Mouse (Mus musculus) liver, embryonic 11.5 days (tissue): Measurements from ENCODE around the gene Inpp5k. TPM values are rescaled to one million over a fixed set of nuclear protein-coding genes. Genes with fewer than 3 reads are reported as not detected.

Experiments used
- ATAC-seq: fragments of 200-750 bp; cut with Nextera tagmentation; replicated peaks from 2 replicates; pipeline ENCODE4 v1.8.0; 2017; ENCODE audit warnings: moderate number of reproducible peaks, mild to moderate bottlenecking, moderate TSS enrichment, moderate library complexity; ENCODE audit not compliant: low FRiP score
- DNase-seq: peaks from one replicate; pipeline ENCODE4 v3.0.0-alpha.2; 2017; ENCODE audit warnings: low spot score
- H3K27ac ChIP-seq: fragments of 300-500 bp; sonication (generic); 2 replicates; pipeline ENCODE4 v1.5.1; 2014; ENCODE audit warnings: mild to moderate bottlenecking, low read depth, low read length, control low read depth
- H3K27me3 ChIP-seq: fragments of 300-500 bp; sonication (generic); replicated peaks from 2 replicates; pipeline ENCODE4 v1.6.1; 2014; ENCODE audit warnings: low read length, mixed read lengths; ENCODE audit not compliant: control insufficient read depth, insufficient read depth
- H3K36me3 ChIP-seq: fragments of 300-500 bp; sonication (generic); 2 replicates; pipeline ENCODE4 v1.6.1; 2014; ENCODE audit warnings: mild to moderate bottlenecking, low read length, moderate library complexity, mixed read lengths; ENCODE audit not compliant: control insufficient read depth, insufficient read depth
- H3K4me1 ChIP-seq: fragments of 300-500 bp; sonication (generic); replicated peaks from 2 replicates; pipeline ENCODE4 v1.6.1; 2014; ENCODE audit warnings: low read length, mixed read lengths; ENCODE audit not compliant: control insufficient read depth, insufficient read depth
- H3K4me2 ChIP-seq: fragments of 300-500 bp; sonication (generic); 2 replicates; pipeline ENCODE4 v1.6.1; 2014; ENCODE audit warnings: mild to moderate bottlenecking, control low read depth, moderate library complexity
- H3K4me3 ChIP-seq: fragments of 300-500 bp; sonication (generic); 2 replicates; pipeline ENCODE4 v1.5.1; 2014; ENCODE audit warnings: low read depth, low read length, control low read depth
- H3K9ac ChIP-seq: fragments of 300-500 bp; sonication (generic); 2 replicates; pipeline ENCODE4 v1.6.1; 2014; ENCODE audit warnings: low read depth, low read length, control low read depth
- H3K9me3 ChIP-seq: fragments of 300-500 bp; sonication (generic); 2 replicates; pipeline ENCODE4 v1.6.1; 2016; ENCODE audit warnings: low read length, inconsistent platforms, mixed read lengths; ENCODE audit not compliant: control insufficient read depth
- WGBS: fragments of 180-500 bp; shearing (Covaris S2); extraction: QIAGEN DNeasy Blood & Tissue Kit; methylation state at CpG from one replicate; pipeline ENCODE4 v1.1.7; 2014; 5-methylcytosine and 5-hydroxymethylcytosine counted together
- polyA plus RNA-seq: library from polyadenylated mRNA; unstranded; fragments of >200 nt; fragmentation: Nextera tagmentation; extraction: Ambion mirVana; gene quantifications from 2 replicates; pipeline ENCODE4 v1.2.1, GENCODE M21; 2014

Gene Inpp5k
- polyA plus RNA-seq, 1 experiment from 2014 or later = 21.9 TPM

DNA sequence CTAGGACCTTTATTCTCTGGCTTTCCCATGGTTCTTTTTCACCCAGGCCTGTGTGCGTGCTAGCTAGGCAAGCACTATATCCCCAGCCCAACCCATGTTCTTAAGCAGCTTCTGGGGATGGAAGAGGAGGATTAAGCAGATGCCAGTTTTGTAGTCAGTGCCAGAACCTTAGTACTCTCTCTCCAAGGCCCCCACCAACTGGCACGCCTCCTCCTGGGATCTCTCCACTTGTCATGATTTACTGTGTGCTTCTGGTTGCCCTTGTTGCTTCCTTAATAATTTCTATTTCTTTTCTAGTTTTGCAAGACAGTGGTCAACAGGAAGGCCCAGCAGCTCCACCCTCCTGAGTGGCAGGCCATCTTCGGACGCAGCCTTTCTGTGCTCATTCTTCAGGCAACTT, 5.0 kb upstream of the Inpp5k start:
- no peak for DNase-seq
- peaks cover 13% of the 10 kb centered on the region for H3K4me1 ChIP-seq
- no peaks in the 10 kb centered on the region for H3K9me3 ChIP-seq
- no peak for ATAC-seq
- no peak overlapping the region for H3K4me2 ChIP-seq
- no peak overlapping the region for H3K9ac ChIP-seq
- peaks cover 25% of the 10 kb centered on the region for H3K36me3 ChIP-seq
- WGBS = 94% methylated on average over 4 of the region's 4 CpGs
- H3K27me3 ChIP-seq = no peaks in the 10 kb centered on the region
- H3K4me3 ChIP-seq = no peak overlapping the region
- no peak overlapping the region for H3K27ac ChIP-seq

DNA sequence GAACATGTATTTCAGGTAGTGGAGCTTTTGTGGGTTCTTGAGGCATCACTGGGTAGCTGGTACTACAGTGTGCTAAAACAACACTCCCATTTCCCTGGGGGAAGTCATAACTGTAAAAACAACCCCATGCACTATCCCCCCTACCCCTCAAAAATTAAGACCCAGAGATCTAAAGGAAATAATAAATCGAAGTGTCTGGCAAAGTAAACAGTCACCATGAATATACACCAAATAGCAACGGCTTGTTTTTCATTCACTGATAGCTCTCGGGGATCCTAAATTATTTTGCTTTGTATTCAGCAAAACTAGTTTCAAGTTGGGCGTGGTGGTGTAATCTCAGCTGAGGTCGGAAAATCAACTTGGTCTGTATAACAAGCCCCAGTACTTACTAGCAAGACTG, 690 bp upstream of the Inpp5k start:
- H3K27me3 ChIP-seq = no peaks in the 10 kb centered on the region
- H3K4me3 ChIP-seq = peak overlapping the region; percentile 89
- ATAC-seq (no peak), DNase-seq (no peak)
- H3K4me1 ChIP-seq = peaks cover 16% of the 10 kb centered on the region
- H3K4me2 ChIP-seq = peak overlapping the region; percentile 94
- WGBS = 11% methylated on average over 5 of the region's 5 CpGs
- H3K9me3 ChIP-seq = no peaks in the 10 kb centered on the region
- H3K36me3 ChIP-seq = peaks cover 20% of the 10 kb centered on the region
- peak overlapping the region; percentile 85 for H3K9ac ChIP-seq
- H3K27ac ChIP-seq = peak overlapping the region; percentile 74

DNA sequence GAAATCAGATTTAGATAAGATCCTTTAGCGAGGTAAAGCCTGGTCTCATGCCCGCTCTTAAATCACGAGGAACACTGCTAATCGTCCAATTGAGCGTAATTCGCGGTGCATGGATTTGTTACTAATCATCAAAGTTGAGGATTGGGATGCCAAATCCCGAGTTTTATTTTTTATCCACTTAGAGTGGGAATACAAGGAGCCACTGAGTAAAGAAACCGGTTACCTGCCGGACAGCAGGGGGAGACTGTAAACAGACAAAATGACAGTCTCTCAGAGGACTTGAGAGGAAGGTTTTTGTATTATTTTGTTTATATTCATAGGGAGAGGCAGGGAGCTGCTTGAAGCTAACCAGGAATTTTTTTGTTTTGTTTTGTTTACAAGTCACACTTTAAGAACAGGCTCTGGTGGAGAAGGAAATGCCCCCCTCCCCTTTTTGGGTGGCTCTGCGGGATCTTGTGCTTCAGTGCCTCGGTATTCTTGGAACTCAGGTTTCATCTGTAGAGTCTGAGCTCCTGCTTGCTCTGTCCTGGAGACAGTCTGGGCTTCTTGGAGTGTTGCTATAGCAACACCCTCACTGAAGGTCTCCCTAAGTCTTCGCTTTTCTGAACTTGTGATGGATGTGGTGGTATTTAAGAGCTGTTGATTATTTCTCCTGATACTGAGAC, 905 bp downstream of the Inpp5k start:
- no peaks in the 10 kb centered on the region for H3K27me3 ChIP-seq
- peak overlapping the region; percentile 89 for H3K4me3 ChIP-seq
- H3K9ac ChIP-seq = peak overlapping the region; percentile 74
- no peaks in the 10 kb centered on the region for H3K9me3 ChIP-seq
- H3K4me2 ChIP-seq = peak overlapping the region; percentile 94
- peaks cover 10% of the 10 kb centered on the region for H3K36me3 ChIP-seq
- H3K4me1 ChIP-seq = peaks cover 16% of the 10 kb centered on the region
- H3K27ac ChIP-seq = peak overlapping the region; percentile 19; the same call in 1 of the 2 replicates
- DNase-seq (no peak), ATAC-seq (no peak)
- whole genome bisulfite sequencing = 17% methylated on average over 13 of the region's 13 CpGs

DNA sequence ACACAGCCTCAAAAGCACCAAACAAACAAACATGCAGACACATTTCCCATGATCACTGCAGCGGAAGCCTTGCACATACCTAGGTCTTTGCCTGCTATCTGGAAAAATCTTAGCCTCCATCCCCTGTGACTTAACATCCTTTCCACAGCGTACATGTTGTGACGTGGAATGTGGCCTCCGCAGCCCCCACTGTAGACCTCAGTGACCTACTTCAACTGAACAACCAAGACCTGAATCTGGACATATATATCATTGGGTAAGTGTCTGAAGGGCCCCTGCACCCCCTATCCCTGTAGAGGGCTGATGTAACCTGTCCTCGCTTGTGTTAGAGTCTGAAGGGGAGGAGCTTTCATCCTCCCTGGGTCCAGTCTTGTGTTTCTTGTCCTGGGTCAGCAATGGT, 2.1 kb downstream of the Inpp5k start:
- DNase-seq = no peak
- peaks cover 2% of the 10 kb centered on the region; the same call in 1 of the 2 replicates for H3K36me3 ChIP-seq
- no peaks in the 10 kb centered on the region for H3K27me3 ChIP-seq
- 89% methylated on average over 5 of the region's 5 CpGs for WGBS
- ATAC-seq = no peak
- no peak overlapping the region for H3K9ac ChIP-seq
- H3K27ac ChIP-seq = no peak overlapping the region
- no peak overlapping the region for H3K4me3 ChIP-seq
- peaks cover 22% of the 10 kb centered on the region for H3K4me1 ChIP-seq
- H3K4me2 ChIP-seq = no peak overlapping the region
- H3K9me3 ChIP-seq = no peaks in the 10 kb centered on the region

DNA sequence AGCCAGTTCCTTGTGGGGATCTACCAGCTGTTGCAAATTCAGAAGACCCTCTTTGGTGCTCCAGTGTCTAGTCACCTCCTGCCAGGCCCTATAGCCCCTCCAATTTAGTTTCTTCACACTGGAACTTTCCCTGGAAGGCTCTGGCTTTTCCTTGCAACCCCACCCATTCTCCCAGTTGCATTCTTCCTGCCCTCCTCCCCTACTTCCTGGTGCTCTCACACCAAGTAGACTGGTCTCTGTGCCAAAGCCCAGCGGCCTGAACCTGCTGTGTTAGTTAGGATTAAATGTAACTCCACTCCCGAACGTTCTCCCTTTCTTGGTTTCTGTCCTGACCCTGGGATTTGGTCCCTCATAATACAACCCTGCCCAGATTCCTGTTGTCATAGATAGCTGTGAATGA, 4.0 kb downstream of the Inpp5k start:
- Histone ChIP-seq H3K9ac (no peak overlapping the region), H3K27me3 (no peaks in the 10 kb centered on the region), H3K27ac (no peak overlapping the region), H3K36me3 (no peaks in the 10 kb centered on the region), H3K9me3 (no peaks in the 10 kb centered on the region), H3K4me1 (peaks cover 19% of the 10 kb centered on the region), H3K4me3 (no peak overlapping the region), H3K4me2 (no peak overlapping the region)
- ATAC-seq (no peak), DNase-seq (no peak)
- WGBS = 71% methylated on average over 3 of the region's 3 CpGs

DNA sequence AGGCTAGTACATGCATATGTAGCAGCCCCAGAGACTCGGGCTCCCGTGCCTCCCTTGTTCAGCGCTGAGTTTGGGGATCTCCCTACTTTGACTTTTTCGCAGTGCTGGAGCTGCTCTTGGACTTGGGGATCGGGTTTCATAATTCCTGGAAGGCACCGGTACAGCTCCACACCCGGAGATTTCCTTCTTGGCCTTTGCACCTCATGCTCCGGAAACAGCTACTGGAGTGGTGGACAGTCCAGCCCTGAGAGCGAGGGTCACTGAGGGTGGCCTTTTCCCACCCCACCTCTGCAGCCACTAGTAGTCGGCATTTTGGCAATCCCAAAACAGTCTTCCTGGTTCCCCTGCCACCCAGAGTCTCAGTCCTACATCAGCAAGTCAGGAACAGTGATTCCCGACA, 4.5 kb downstream of the Inpp5k start:
- ATAC-seq = no peak
- H3K9ac ChIP-seq = no peak overlapping the region

DNA sequence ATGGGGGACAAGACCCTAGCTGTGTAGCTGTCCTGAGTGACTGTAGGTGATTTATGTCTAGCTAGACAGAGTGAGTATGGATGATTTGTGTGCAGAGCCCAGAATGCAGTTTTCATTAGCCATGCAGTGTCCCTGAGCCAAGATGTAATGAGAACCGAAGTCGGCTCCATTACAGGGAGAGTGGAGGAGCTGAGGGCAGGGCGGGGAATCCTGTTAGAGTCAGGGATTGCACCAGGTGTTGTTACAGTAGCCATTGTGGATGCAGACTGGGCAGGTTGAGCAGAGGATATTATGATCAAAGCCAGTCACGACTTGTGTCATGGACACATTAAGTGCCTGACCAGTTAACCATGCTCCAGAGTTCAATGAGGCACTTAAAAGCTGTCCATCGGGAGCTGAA, 12.5 kb downstream of the Inpp5k start:
- 84% methylated on average over 5 of the region's 5 CpGs for WGBS
- H3K4me3 ChIP-seq = no peak overlapping the region
- H3K4me1 ChIP-seq = no peaks in the 10 kb centered on the region
- no peak for DNase-seq
- no peaks in the 10 kb centered on the region for H3K36me3 ChIP-seq
- ATAC-seq = no peak
- H3K27me3 ChIP-seq = no peaks in the 10 kb centered on the region
- no peak overlapping the region for H3K27ac ChIP-seq
- no peak overlapping the region for H3K9ac ChIP-seq
- H3K9me3 ChIP-seq = no peaks in the 10 kb centered on the region
- no peak overlapping the region for H3K4me2 ChIP-seq

More for the DNA sequence above, 4.5 kb downstream of the Inpp5k start:
- Histone ChIP-seq H3K4me2 (no peak overlapping the region), H3K9me3 (no peaks in the 10 kb centered on the region), H3K4me1 (peaks cover 19% of the 10 kb centered on the region), H3K4me3 (no peak overlapping the region), H3K27me3 (no peaks in the 10 kb centered on the region), H3K27ac (no peak overlapping the region), H3K36me3 (no peaks in the 10 kb centered on the region)
- WGBS = 70% methylated on average over 11 of the region's 11 CpGs
- no peak for DNase-seq

DNA sequence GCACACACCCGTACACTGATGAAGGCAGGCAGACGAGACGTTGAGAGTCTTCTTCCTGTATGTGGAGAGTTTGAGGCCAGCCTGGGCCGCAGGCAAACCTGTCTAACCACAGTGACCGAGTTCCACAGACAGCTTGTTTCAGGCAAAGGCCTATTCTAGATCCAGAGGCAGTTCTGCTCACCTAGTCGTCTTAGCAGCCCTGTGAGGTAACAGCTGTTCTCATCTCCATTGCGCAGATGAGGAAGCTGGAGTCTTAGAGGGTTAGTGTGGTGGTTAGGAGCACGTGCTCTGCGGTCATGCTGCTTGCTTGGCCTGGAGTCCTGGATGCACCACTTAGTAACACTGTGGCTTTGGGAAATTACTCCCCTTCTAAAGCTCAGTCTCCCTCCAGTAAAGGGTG, 13.9 kb downstream of the Inpp5k start:
- Histone ChIP-seq H3K27me3 (no peaks in the 10 kb centered on the region), H3K9ac (no peak overlapping the region), H3K4me1 (peaks cover 10% of the 10 kb centered on the region), H3K27ac (no peak overlapping the region), H3K4me3 (no peak overlapping the region), H3K9me3 (no peaks in the 10 kb centered on the region), H3K4me2 (no peak overlapping the region), H3K36me3 (no peaks in the 10 kb centered on the region)
- DNase-seq (no peak), ATAC-seq (no peak)
- 60% methylated on average over 9 of the region's 9 CpGs for WGBS

DNA sequence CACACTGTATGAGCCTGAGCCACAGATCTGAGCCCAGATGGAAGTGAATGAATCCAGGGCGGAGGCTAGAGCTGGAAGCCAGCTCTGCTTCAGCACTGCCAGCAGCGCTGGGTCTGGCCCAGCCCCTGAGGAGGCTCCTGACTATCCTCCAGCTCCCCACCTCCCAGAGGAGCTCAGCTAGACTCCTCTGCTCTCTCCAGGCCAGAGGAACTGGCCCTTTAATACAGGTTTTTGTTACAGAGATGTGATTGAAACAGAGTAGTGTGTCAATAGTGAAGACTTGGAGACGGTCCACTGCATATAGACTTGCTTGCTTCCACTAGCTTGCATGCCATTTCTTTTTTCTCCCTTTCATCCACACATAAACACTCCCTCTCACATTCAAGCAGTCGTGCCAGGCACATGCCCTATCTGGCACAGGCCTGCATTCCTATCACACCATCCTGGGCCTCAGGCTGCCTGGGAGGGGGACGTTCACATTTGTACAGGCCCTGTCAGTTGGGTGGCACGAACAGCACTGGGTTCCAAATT, 17.0 kb downstream of the Inpp5k start:
- DNase-seq (no peak), ATAC-seq (no peak)
- Histone ChIP-seq H3K36me3 (no peaks in the 10 kb centered on the region), H3K27ac (no peak overlapping the region), H3K27me3 (no peaks in the 10 kb centered on the region), H3K9me3 (no peaks in the 10 kb centered on the region), H3K4me3 (no peak overlapping the region), H3K9ac (no peak overlapping the region), H3K4me2 (no peak overlapping the region), H3K4me1 (peaks cover 22% of the 10 kb centered on the region)
- WGBS = 67% methylated on average over 6 of the region's 6 CpGs
